Mouse (Mus musculus): ENCODE measurements around the gene Gm28305.

DNA sequence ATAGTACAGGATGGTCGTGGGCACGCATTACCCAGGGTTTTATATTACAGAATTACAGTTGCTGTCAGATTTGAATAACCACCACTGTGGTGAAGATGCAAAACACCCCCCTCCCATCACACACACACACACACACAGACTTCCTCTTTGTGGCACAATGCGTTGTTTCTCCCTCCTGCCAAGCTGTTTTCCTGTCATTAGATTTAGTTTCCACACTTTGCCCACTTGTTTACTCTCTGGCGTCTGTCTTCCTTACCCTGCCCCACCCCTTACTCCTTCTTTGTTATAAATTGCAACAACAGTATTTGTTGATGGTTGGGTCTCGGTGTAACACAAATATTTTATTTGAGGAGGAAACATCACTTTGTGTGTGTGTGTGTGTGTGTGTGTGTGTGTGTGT, 57.8 kb downstream of the Gm28305 start:
- TF ChIP-seq CTCF (IDR thresholded peaks at IDR 0.05; ENCODE audit: borderline replicate concordance, insufficient read depth, low read length) (no peak), POLR2A (IDR thresholded peaks at IDR 0.05; ENCODE audit: low read depth, low read length) (no peak)
